Mouse (Mus musculus) megakaryocyte-erythroid progenitor cell, adult 5-6 weeks (primary cell): Measurements from ENCODE around the gene Slc36a4. TPM values are rescaled to one million over a fixed set of nuclear protein-coding genes. Genes with fewer than 3 reads are reported as not detected.

Source experiments
- ATAC-seq: replicated peaks from 2 replicates; pipeline ENCODE4 v1.8.0; 2016; ENCODE audit warnings: mild to moderate bottlenecking, inconsistent platforms; ENCODE audit not compliant: severe bottlenecking, poor library complexity, low FRiP score, low TSS enrichment
- total RNA-seq, 2 experiments: library from RNA; stranded (forward) in 1 of 2; stranded (reverse) in 1 of 2; fragments of 200-1000, 215-1000 nt in 1 of 2; fragments of >200 nt in 1 of 2; fragmentation: Nextera tagmentation in 1 of 2; gene quantifications; 2 replicates each; pipeline ENCODE4 v1.2.3; 2014 to 2017

Gene Slc36a4
- total RNA-seq, 2 experiments from 2014 or later: 1.3 to 1.8 TPM

GRCm38 (mm10) chr9:15786192-15786591 lies 76.7 kb downstream of the Slc36a4 start:
- ATAC-seq: no peak

GRCm38 (mm10) chr9:15786610-15787009 lies 77.1 kb downstream of the Slc36a4 start:
- no peak for ATAC-seq

DNA sequence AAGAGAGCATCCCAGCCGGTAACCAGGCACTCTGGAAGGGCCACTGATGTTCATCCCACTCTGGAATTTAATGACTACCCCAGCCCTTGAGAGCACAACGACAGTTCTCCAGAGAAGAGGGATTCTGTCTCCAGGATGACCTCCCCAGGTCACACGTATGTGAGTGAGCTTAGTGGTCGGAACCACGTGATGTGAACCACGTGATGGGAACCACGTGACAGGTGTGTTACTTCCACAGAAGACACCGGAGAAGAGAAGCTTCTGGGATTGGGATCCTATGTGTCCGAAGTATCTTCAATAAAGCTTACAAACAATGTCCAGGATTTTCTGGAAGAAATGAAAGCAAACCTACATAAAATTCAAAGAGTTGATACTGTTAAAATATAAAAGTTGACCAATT lies 82.5 kb downstream of the Slc36a4 start:
- ATAC-seq: no peak

Other genes with a start within 250 kb of the Slc36a4 start
- gene Smco4, start 216.3 kb upstream of the Slc36a4 start, total RNA-seq (2014; fragmentation: Nextera tagmentation): 20.5 and 23.7 TPM in 2 replicates
- gene Smco4, start 216.3 kb upstream of the Slc36a4 start, total RNA-seq (2017): 8.5 and 20.7 TPM in 2 replicates
- gene Deup1, start 81.8 kb upstream of the Slc36a4 start, total RNA-seq (2014; fragmentation: Nextera tagmentation): not detected in 2 replicates
- not detected in 2 replicates for gene Deup1, start 81.8 kb upstream of the Slc36a4 start, total RNA-seq (2017)
- gene Mtnr1b, start 164.8 kb downstream of the Slc36a4 start, total RNA-seq (2014; fragmentation: Nextera tagmentation): not detected in 2 replicates
- not detected in 2 replicates for gene Mtnr1b, start 164.8 kb downstream of the Slc36a4 start, total RNA-seq (2017)